Mouse (Mus musculus) cortical plate, adult 2 months (tissue): Measurements from ENCODE around the gene Gm10031.

Experiments used
- CTCF ChIP-seq: fragments of 200-500 bp; IDR thresholded peaks from 2 replicates; pipeline ENCODE4 v1.5.1; 2011; ENCODE audit warnings: mild to moderate bottlenecking, control low read depth, low read length; ENCODE audit not compliant: insufficient read depth; ENCODE audit errors: extremely low read depth
- POLR2A ChIP-seq: fragments of 200-500 bp; IDR thresholded peaks from 2 replicates; pipeline ENCODE4 v1.6.1; 2011; ENCODE audit warnings: mild to moderate bottlenecking, low read length, control low read depth; ENCODE audit not compliant: insufficient read depth; ENCODE audit errors: extremely low read depth

GRCm38 (mm10) chr1:156533911-156534310 is 10.1 kb downstream of the Gm10031 start:
- no peak for TF ChIP-seq CTCF
- no peak for TF ChIP-seq POLR2A
